Mouse (Mus musculus): ENCODE measurements around the gene Syne2. TPM values are rescaled to one million over a fixed set of nuclear protein-coding genes. Genes with fewer than 3 reads are reported as not detected.

Gene Syne2
- polyA plus RNA-seq, 1 experiment from 2014 or later, result 42.0 TPM

GRCm38 (mm10) chr12:75905304-75905703 lies 87.4 kb downstream of the Syne2 start:
- no peaks in the 10 kb centered on the region for H3K4me1 ChIP-seq
- WGBS, result 96% methylated on average over 7 of the region's 7 CpGs
- ATAC-seq (ENCODE audit: low FRiP score), result no peak
- H3K9ac ChIP-seq (replicated peaks), result no peak overlapping the region
- H3K27ac ChIP-seq (replicated peaks), result no peak overlapping the region
- no peaks in the 10 kb centered on the region for H3K9me3 ChIP-seq (replicated peaks)
- no peak overlapping the region for H3K4me3 ChIP-seq (replicated peaks)
- no peak overlapping the region for H3K4me2 ChIP-seq
- H3K36me3 ChIP-seq, result peaks cover 16% of the 10 kb centered on the region
- H3K27me3 ChIP-seq (replicated peaks), result no peaks in the 10 kb centered on the region

DNA sequence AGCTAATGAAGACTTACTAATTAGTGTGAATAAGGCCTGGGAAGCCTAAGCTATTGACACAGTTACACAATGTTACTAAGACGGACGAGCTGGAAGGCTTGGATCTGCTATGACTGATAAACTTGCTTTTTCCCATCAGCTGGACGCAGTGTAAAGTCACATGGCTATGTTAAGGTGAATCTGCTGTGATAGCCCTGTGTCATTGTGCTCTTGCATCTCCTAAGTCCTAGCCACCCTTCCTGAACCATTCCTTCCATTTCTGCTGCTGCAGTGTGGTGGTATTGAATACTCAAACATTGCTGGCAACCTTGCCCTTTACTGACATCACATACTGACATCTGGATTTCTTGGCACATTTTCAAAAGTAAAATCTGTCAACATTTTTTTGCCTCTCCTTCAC lies 90.5 kb downstream of the Syne2 start:
- no peak for ATAC-seq (ENCODE audit: low FRiP score)
- Histone ChIP-seq H3K9ac (replicated peaks) (no peak overlapping the region), H3K4me2 (no peak overlapping the region), H3K4me3 (replicated peaks) (no peak overlapping the region), H3K27me3 (replicated peaks) (no peaks in the 10 kb centered on the region), H3K9me3 (replicated peaks) (no peaks in the 10 kb centered on the region), H3K4me1 (no peaks in the 10 kb centered on the region), H3K36me3 (peaks cover 32% of the 10 kb centered on the region), H3K27ac (replicated peaks) (no peak overlapping the region)
- WGBS, result 92% methylated on average over 3 of the region's 3 CpGs

GRCm38 (mm10) chr12:75915694-75916093 lies 97.8 kb downstream of the Syne2 start:
- H3K36me3 ChIP-seq, result peaks cover 23% of the 10 kb centered on the region
- WGBS, result 93% methylated on average over 5 of the region's 5 CpGs
- ATAC-seq (ENCODE audit: low FRiP score), result no peak

DNA sequence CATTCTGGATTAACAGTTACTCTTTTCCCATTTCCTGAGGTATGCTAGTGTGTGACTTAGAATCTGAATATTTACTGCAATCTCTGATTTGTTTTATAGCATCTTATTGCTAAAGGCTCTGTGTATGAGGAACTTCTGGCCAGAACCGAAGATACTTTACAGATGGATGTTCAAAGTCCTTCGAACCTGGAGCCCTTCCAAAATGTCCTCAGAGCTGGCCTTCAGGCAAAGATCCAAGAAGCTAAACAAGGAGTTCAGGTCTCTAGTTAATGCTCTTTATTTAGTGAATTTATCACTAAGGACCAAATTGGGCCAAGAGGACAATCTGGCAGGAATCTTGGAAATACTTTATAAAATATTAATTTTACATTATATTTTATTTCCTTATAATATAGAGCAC lies 100.5 kb downstream of the Syne2 start:
- Histone ChIP-seq H3K36me3 (0 out of 2 replicates have a peak, but pooled peaks cover 8% of the 10 kb centered on the region), H3K4me2 (no peak overlapping the region), H3K4me3 (replicated peaks) (no peak overlapping the region), H3K9ac (replicated peaks) (no peak overlapping the region), H3K27me3 (replicated peaks) (no peaks in the 10 kb centered on the region), H3K27ac (replicated peaks) (no peak overlapping the region), H3K4me1 (no peaks in the 10 kb centered on the region), H3K9me3 (replicated peaks) (no peaks in the 10 kb centered on the region)
- WGBS, result 80% methylated on average over 2 of the region's 2 CpGs
- no peak for ATAC-seq (ENCODE audit: low FRiP score)

More at GRCm38 (mm10) chr12:75915694-75916093, 97.8 kb downstream of the Syne2 start:
- no peak overlapping the region for H3K4me3 ChIP-seq (replicated peaks)
- H3K27ac ChIP-seq (replicated peaks), result no peak overlapping the region
- no peaks in the 10 kb centered on the region for H3K9me3 ChIP-seq (replicated peaks)
- no peak overlapping the region for H3K9ac ChIP-seq (replicated peaks)
- no peaks in the 10 kb centered on the region for H3K27me3 ChIP-seq (replicated peaks)
- no peaks in the 10 kb centered on the region for H3K4me1 ChIP-seq
- no peak overlapping the region for H3K4me2 ChIP-seq

DNA sequence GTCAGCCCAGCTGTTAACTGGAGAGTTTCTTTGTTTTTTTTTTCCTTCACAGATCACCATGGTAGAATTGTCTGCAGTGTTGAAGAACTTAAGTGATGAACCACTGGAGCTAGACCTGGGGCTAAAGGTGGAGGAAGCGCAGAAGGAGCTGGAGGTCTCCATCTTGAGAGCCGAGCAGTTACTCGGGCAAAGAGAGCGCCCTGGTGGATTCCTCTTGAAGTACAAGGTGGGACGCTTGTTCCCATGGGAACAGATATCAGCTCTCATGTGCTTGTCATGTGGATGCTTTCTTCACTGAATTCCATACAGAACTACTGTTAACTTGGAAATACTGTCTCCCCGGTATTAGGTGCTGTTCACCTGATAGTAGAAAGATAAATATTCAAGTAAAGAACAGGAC lies 101.0 kb downstream of the Syne2 start:
- 59% methylated on average over 6 of the region's 6 CpGs for WGBS

GRCm38 (mm10) chr12:75922900-75923299 lies 105.0 kb downstream of the Syne2 start:
- H3K36me3 ChIP-seq, result peaks cover 19% of the 10 kb centered on the region
- H3K27me3 ChIP-seq (replicated peaks), result no peaks in the 10 kb centered on the region
- no peak overlapping the region for H3K27ac ChIP-seq (replicated peaks)
- no peak for ATAC-seq (ENCODE audit: low FRiP score)
- H3K9me3 ChIP-seq (replicated peaks), result no peaks in the 10 kb centered on the region
- H3K4me1 ChIP-seq, result no peaks in the 10 kb centered on the region
- H3K4me3 ChIP-seq (replicated peaks), result no peak overlapping the region
- no peak overlapping the region for H3K4me2 ChIP-seq
- no peak overlapping the region for H3K9ac ChIP-seq (replicated peaks)
- 30% methylated on average over 11 of the region's 11 CpGs for WGBS

More for the DNA sequence above, 101.0 kb downstream of the Syne2 start:
- Histone ChIP-seq H3K9me3 (replicated peaks) (no peaks in the 10 kb centered on the region), H3K4me2 (no peak overlapping the region), H3K27ac (replicated peaks) (no peak overlapping the region), H3K9ac (replicated peaks) (no peak overlapping the region), H3K27me3 (replicated peaks) (no peaks in the 10 kb centered on the region), H3K36me3 (0 out of 2 replicates have a peak, but pooled peaks cover 8% of the 10 kb centered on the region), H3K4me3 (replicated peaks) (no peak overlapping the region), H3K4me1 (no peaks in the 10 kb centered on the region)
- ATAC-seq (ENCODE audit: low FRiP score), result no peak

GRCm38 (mm10) chr12:75924852-75925251 lies 106.9 kb downstream of the Syne2 start:
- peaks cover 28% of the 10 kb centered on the region for H3K36me3 ChIP-seq
- no peaks in the 10 kb centered on the region for H3K4me1 ChIP-seq
- no peak overlapping the region for H3K27ac ChIP-seq (replicated peaks)
- no peak for ATAC-seq (ENCODE audit: low FRiP score)
- H3K9me3 ChIP-seq (replicated peaks), result no peaks in the 10 kb centered on the region
- no peak overlapping the region for H3K9ac ChIP-seq (replicated peaks)
- H3K4me2 ChIP-seq, result no peak overlapping the region
- H3K4me3 ChIP-seq (replicated peaks), result no peak overlapping the region
- H3K27me3 ChIP-seq (replicated peaks), result no peaks in the 10 kb centered on the region
- 91% methylated on average over 11 of the region's 11 CpGs for WGBS

DNA sequence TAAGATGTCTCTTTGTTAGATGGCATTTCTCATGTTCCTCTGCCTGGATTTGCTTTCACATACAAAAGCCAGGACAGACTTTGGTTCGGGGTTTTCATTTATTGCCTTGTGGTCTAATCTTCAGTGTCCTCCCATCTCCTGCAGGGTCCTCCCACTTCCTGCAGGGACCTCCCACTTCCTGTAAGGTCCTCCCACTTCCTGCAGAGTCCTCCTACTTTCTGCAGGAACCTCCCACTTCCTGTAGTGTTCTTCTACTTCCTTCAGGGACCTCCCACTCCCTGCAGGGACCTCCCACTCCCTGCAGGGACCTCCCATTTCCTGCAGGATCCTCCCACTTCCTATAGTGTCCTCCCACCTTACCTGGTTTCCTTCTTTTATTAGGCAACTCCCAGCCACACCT lies 109.7 kb downstream of the Syne2 start:
- no peak for ATAC-seq (ENCODE audit: low FRiP score)
- no peak overlapping the region for H3K4me3 ChIP-seq (replicated peaks)
- H3K9me3 ChIP-seq (replicated peaks), result no peaks in the 10 kb centered on the region
- H3K36me3 ChIP-seq, result peaks cover 42% of the 10 kb centered on the region
- no peak overlapping the region for H3K9ac ChIP-seq (replicated peaks)
- WGBS, result 86% methylated on average over 1 of the region's 1 CpGs
- H3K4me2 ChIP-seq, result no peak overlapping the region
- H3K4me1 ChIP-seq, result no peaks in the 10 kb centered on the region
- no peak overlapping the region for H3K27ac ChIP-seq (replicated peaks)
- no peaks in the 10 kb centered on the region for H3K27me3 ChIP-seq (replicated peaks)

- no peak overlapping the region for H3K4me2 ChIP-seq
- H3K4me1 ChIP-seq, result no peaks in the 10 kb centered on the region
- WGBS, result 89% methylated on average over 4 of the region's 4 CpGs
- no peak overlapping the region for H3K9ac ChIP-seq (replicated peaks)
- H3K4me3 ChIP-seq (replicated peaks), result no peak overlapping the region
- ATAC-seq (ENCODE audit: low FRiP score), result no peak
- no peaks in the 10 kb centered on the region for H3K27me3 ChIP-seq (replicated peaks)
- peaks cover 35% of the 10 kb centered on the region for H3K36me3 ChIP-seq
- no peaks in the 10 kb centered on the region for H3K9me3 ChIP-seq (replicated peaks)
- no peak overlapping the region for H3K27ac ChIP-seq (replicated peaks)
Observed at GRCm38 (mm10) chr12:75933561-75933960, 115.6 kb downstream of the Syne2 start.

DNA sequence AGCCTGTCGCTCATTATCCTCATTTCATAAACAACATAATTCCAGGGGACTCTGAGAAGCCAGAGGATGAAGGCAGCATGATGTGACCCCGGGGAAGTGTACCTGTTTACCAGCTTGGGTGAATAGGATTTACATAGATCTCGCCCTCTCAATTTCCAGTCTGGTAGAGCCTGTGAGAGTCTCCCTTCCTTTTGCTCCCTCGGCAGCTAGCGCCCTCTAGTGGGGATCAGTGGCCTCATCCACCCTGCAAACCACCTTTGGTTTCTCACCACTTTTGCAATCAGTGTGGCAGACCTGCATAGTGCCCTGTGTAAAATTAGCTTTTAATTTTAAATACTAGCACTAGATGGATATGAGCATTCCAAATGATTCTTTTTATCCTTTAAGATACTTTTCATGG lies 133.4 kb downstream of the Syne2 start:
- Histone ChIP-seq H3K9me3 (replicated peaks) (no peaks in the 10 kb centered on the region), H3K4me2 (no peak overlapping the region), H3K27ac (replicated peaks) (no peak overlapping the region), H3K4me1 (no peaks in the 10 kb centered on the region), H3K27me3 (replicated peaks) (no peaks in the 10 kb centered on the region), H3K4me3 (replicated peaks) (no peak overlapping the region), H3K36me3 (peaks cover 15% of the 10 kb centered on the region), H3K9ac (replicated peaks) (no peak overlapping the region)
- ATAC-seq (ENCODE audit: low FRiP score), result no peak
- 61% methylated on average over 5 of the region's 5 CpGs for WGBS

- Histone ChIP-seq H3K4me3 (replicated peaks) (no peak overlapping the region), H3K4me1 (no peaks in the 10 kb centered on the region), H3K4me2 (no peak overlapping the region), H3K36me3 (peaks cover 12% of the 10 kb centered on the region), H3K27me3 (replicated peaks) (no peaks in the 10 kb centered on the region), H3K9ac (replicated peaks) (no peak overlapping the region), H3K9me3 (replicated peaks) (no peaks in the 10 kb centered on the region), H3K27ac (replicated peaks) (no peak overlapping the region)
- ATAC-seq (ENCODE audit: low FRiP score), result no peak
- WGBS, result 96% methylated on average over 1 of the region's 1 CpGs
Observed at GRCm38 (mm10) chr12:75952011-75952410, 134.1 kb downstream of the Syne2 start.

- WGBS, result 96% methylated on average over 24 of the region's 24 CpGs
- H3K4me2 ChIP-seq, result no peak overlapping the region
Observed at GRCm38 (mm10) chr12:75966441-75967195, 148.7 kb downstream of the Syne2 start.

More at GRCm38 (mm10) chr12:75966441-75967195, 148.7 kb downstream of the Syne2 start:
- Histone ChIP-seq H3K36me3 (peaks cover 19% of the 10 kb centered on the region; the same call in 1 of the 2 replicates), H3K9ac (replicated peaks) (no peak overlapping the region), H3K9me3 (replicated peaks) (no peaks in the 10 kb centered on the region), H3K27me3 (replicated peaks) (no peaks in the 10 kb centered on the region), H3K4me1 (no peaks in the 10 kb centered on the region), H3K27ac (replicated peaks) (no peak overlapping the region), H3K4me3 (replicated peaks) (no peak overlapping the region)
- no peak for ATAC-seq (ENCODE audit: low FRiP score)
